In genomic region chr10:98751376-98752058, GRCm38 (mm10) we compare ENCODE assay signal across 9 mouse cellular contexts.
A peak's percentile ranks its signal among the peaks of the same experiment; 100 is the strongest.
DNase-seq lines count a peak whose midpoint lies in the region; ATAC-seq and TF ChIP-seq lines count a peak whose summit lies in the region.
"Had no signal": no experiment of that assay in that cellular context is flagged by ENCODE, and none has a peak within 500 bp of the region (broad histone marks: within the 10 kb centered on the region; RNA-seq: fewer than 3 reads in every experiment).

No protein-coding gene starts in this region.

- H3K27me3 ChIP-seq in forebrain, embryonic 12.5 days = peaks cover 7% of the 10 kb centered on the region; the same call in 1 of the 2 replicates
- peaks cover 17% of the 10 kb centered on the region for H3K27me3 ChIP-seq in forebrain, embryonic 10.5 days (ENCODE audit: poor library complexity, severe bottlenecking)
- H3K27me3 ChIP-seq in kidney, postnatal 0 days (ENCODE audit: insufficient read depth, low read length) = no peaks in the 10 kb centered on the region
- H3K27me3 ChIP-seq in limb, embryonic 10.5 days (ENCODE audit: low read depth, poor library complexity, severe bottlenecking) = no peaks in the 10 kb centered on the region
- H3K27me3 ChIP-seq: megakaryocyte, embryonic 14.5 days had no signal

- TF ChIP-seq POLR2A in brain, embryonic 14.5 days (IDR thresholded peaks at IDR 0.05; ENCODE audit: borderline replicate concordance, extremely low read depth, insufficient read depth, insufficient read length, poor library complexity, severe bottlenecking) = no peak

- no peak overlapping the region for H3K4me3 ChIP-seq in forebrain, embryonic 12.5 days (replicated peaks)
- H3K4me3 ChIP-seq in forebrain, embryonic 10.5 days = no peak overlapping the region
- H3K4me3 ChIP-seq in kidney, postnatal 0 days (replicated peaks; ENCODE audit: low read depth, low read length) = no peak overlapping the region
- no peak overlapping the region for H3K4me3 ChIP-seq in limb, embryonic 10.5 days
- H3K4me3 ChIP-seq: megakaryocyte, embryonic 14.5 days had no signal

- 0 out of 2 replicates have a peak, but pooled peaks have one; percentile 21 for ATAC-seq in forebrain, embryonic 12.5 days (ENCODE audit: low FRiP score)
- ATAC-seq in kidney, postnatal 0 days (replicated peaks; ENCODE audit: low FRiP score, low read depth) = no peak; the same call in 1 of the 2 replicates

- H3K27ac ChIP-seq in forebrain, embryonic 12.5 days = no peak overlapping the region
- H3K27ac ChIP-seq in forebrain, embryonic 10.5 days = no peak overlapping the region
- H3K27ac ChIP-seq in kidney, postnatal 0 days = no peak overlapping the region
- peak overlapping the region; percentile 16; the same call in 1 of the 2 replicates for H3K27ac ChIP-seq in limb, embryonic 10.5 days

- 60% methylated on average over 11 of the region's 11 CpGs for WGBS in forebrain, embryonic 12.5 days
- 67% methylated on average over 11 of the region's 11 CpGs for WGBS in forebrain, embryonic 10.5 days
- 42% methylated on average over 11 of the region's 11 CpGs for WGBS in kidney, postnatal 0 days
- 56% methylated on average over 11 of the region's 11 CpGs for WGBS in limb, embryonic 10.5 days

- no peak overlapping the region for H3K9ac ChIP-seq in forebrain, embryonic 12.5 days
- H3K9ac ChIP-seq in kidney, postnatal 0 days (ENCODE audit: low read depth, low read length) = no peak overlapping the region

- DNase-seq in forebrain, embryonic 10.5 days (ENCODE audit: extremely low spot score, low spot score) = no peak
- DNase-seq in kidney, postnatal 0 days (ENCODE audit: low spot score) = peak; percentile 71
- no peak for DNase-seq in kidney, adult 18-20 months
- peak; percentile 35 for DNase-seq in brain, embryonic 14.5 days (ENCODE audit: low read depth)
- DNase-seq in limb, embryonic 10.5 days (ENCODE audit: low spot score) = no peak
- DNase-seq in thymus, postnatal 0 days (ENCODE audit: low spot score) = no peak
- DNase-seq in spleen, postnatal 14 days (ENCODE audit: low spot score in 2 of 2) = no peak

- no peaks in the 10 kb centered on the region for H3K36me3 ChIP-seq in forebrain, embryonic 12.5 days (replicated peaks)
- no peaks in the 10 kb centered on the region for H3K36me3 ChIP-seq in forebrain, embryonic 10.5 days (replicated peaks)
- no peaks in the 10 kb centered on the region for H3K36me3 ChIP-seq in kidney, postnatal 0 days (ENCODE audit: insufficient read depth, low read length)
- no peaks in the 10 kb centered on the region for H3K36me3 ChIP-seq in limb, embryonic 10.5 days

- H3K9me3 ChIP-seq in forebrain, embryonic 12.5 days = no peaks in the 10 kb centered on the region
- H3K9me3 ChIP-seq in forebrain, embryonic 10.5 days = no peaks in the 10 kb centered on the region
- H3K9me3 ChIP-seq in kidney, postnatal 0 days (replicated peaks; ENCODE audit: low read length) = no peaks in the 10 kb centered on the region
- no peaks in the 10 kb centered on the region for H3K9me3 ChIP-seq in limb, embryonic 10.5 days (replicated peaks)
- H3K9me3 ChIP-seq: megakaryocyte, embryonic 14.5 days had no signal

- peaks cover 9% of the 10 kb centered on the region for H3K4me1 ChIP-seq in forebrain, embryonic 12.5 days
- peaks cover 31% of the 10 kb centered on the region for H3K4me1 ChIP-seq in forebrain, embryonic 10.5 days
- H3K4me1 ChIP-seq in kidney, postnatal 0 days (replicated peaks; ENCODE audit: insufficient read depth, low read length) = no peaks in the 10 kb centered on the region; the same call in 1 of the 2 replicates
- peaks cover 25% of the 10 kb centered on the region for H3K4me1 ChIP-seq in limb, embryonic 10.5 days

- no peak for TF ChIP-seq CTCF in kidney, postnatal 0 days (IDR thresholded peaks at IDR 0.05; ENCODE audit: low read depth)
- no peak for TF ChIP-seq CTCF in brain, embryonic 14.5 days (IDR thresholded peaks at IDR 0.05; ENCODE audit: borderline replicate concordance, extremely low read depth, insufficient read depth, insufficient read length)

- no peak overlapping the region for H3K4me2 ChIP-seq in forebrain, embryonic 12.5 days
- H3K4me2 ChIP-seq in kidney, postnatal 0 days (ENCODE audit: low read length) = no peak overlapping the region

Comparison
In these comparisons a context has a peak if more than half of its experiments do, and no peak if none do; other contexts are left out.
1. DNase-seq: peak in kidney, postnatal 0 days (single experiment) and brain, embryonic 14.5 days (single experiment); none in forebrain, embryonic 10.5 days (single experiment), kidney, adult 18-20 months (single experiment), limb, embryonic 10.5 days (single experiment), thymus, postnatal 0 days (single experiment) and spleen, postnatal 14 days (0 of 2).